Mouse (Mus musculus) midbrain, embryonic 11.5 days (tissue): ENCODE measurements at regions not wholly inside any gene's neighbourhood (a gene's known extent, or its start where the extent isn't known, plus 50 kb on each side); places are given as distances from the start of the nearest gene placed in this dataset.

Source experiments
- ATAC-seq: fragments of 200-750 bp; cut with Nextera tagmentation; 2 replicates; pipeline ENCODE4 v1.8.0; 2017; ENCODE audit warnings: moderate TSS enrichment, moderate library complexity; ENCODE audit not compliant: low FRiP score
- DNase-seq: peaks from one replicate; pipeline ENCODE4 v3.0.0; 2015; ENCODE audit warnings: low spot score; ENCODE audit errors: missing footprints
- H3K27ac ChIP-seq: fragments of 300-500 bp; sonication (generic); 2 replicates; pipeline ENCODE4 v1.5.1; 2014; ENCODE audit warnings: low read depth, low read length
- H3K27me3 ChIP-seq: fragments of 300-500 bp; sonication (generic); 2 replicates; pipeline ENCODE4 v1.6.1; 2014; ENCODE audit warnings: mild to moderate bottlenecking, low read length, moderate library complexity, mixed read lengths; ENCODE audit not compliant: control insufficient read depth, insufficient read depth
- H3K36me3 ChIP-seq: fragments of 300-500 bp; sonication (generic); 2 replicates; pipeline ENCODE4 v1.6.1; 2014; ENCODE audit warnings: mild to moderate bottlenecking, low read length, moderate library complexity, mixed read lengths; ENCODE audit not compliant: control insufficient read depth, insufficient read depth
- H3K4me1 ChIP-seq: fragments of 300-500 bp; sonication (generic); 2 replicates; pipeline ENCODE4 v1.6.1; 2014; ENCODE audit warnings: low read length; ENCODE audit not compliant: control insufficient read depth, insufficient read depth
- H3K4me2 ChIP-seq: fragments of 300-500 bp; sonication (generic); 2 replicates; pipeline ENCODE4 v1.6.1; 2014; ENCODE audit warnings: mild to moderate bottlenecking, moderate library complexity
- H3K4me3 ChIP-seq: fragments of 300-500 bp; sonication (generic); 2 replicates; pipeline ENCODE4 v1.5.1; 2014; ENCODE audit warnings: low read depth, low read length
- H3K9ac ChIP-seq: fragments of 300-500 bp; sonication (generic); 2 replicates; pipeline ENCODE4 v1.6.1; 2014; ENCODE audit warnings: low read length
- H3K9me3 ChIP-seq: fragments of 300-500 bp; sonication (generic); 2 replicates; pipeline ENCODE4 v1.6.1; 2016; ENCODE audit warnings: low read length; ENCODE audit not compliant: control insufficient read depth
- WGBS: fragments of 180-500 bp; shearing (Covaris S2); extraction: QIAGEN DNeasy Blood & Tissue Kit; methylation state at CpG from one replicate; pipeline ENCODE4 v1.1.7; 2014; 5-methylcytosine and 5-hydroxymethylcytosine counted together

GRCm38 (mm10) chr6:14298167-14298566 is 426.8 kb upstream of the 2610001J05Rik start:
- H3K4me2 ChIP-seq = no peak overlapping the region

DNA sequence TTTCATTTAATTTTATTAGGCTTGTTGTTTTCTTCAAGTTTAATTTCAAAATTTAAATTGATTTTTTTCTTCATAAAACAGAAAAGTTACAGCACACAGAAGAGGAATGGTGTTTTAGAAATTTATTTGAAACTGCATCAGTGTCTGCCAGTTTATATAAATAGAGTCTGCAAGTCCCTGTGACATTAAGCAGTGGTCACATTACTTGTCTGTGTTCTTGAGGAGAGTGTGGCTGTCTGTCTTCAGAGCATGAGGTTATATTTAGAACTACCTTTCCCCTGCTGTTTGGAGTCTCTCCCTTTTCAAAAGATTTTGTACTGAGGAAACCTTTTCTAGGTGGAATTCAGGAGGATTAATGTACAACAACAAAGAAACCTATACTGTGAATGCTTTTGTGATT is 426.1 kb upstream of the 2610001J05Rik start:
- Histone ChIP-seq H3K9me3 (no peaks in the 10 kb centered on the region), H3K27ac (no peak overlapping the region), H3K4me2 (no peak overlapping the region), H3K9ac (no peak overlapping the region), H3K27me3 (no peaks in the 10 kb centered on the region), H3K36me3 (no peaks in the 10 kb centered on the region), H3K4me1 (no peaks in the 10 kb centered on the region), H3K4me3 (no peak overlapping the region)
- DNase-seq = no peak
- no peak for ATAC-seq

More at GRCm38 (mm10) chr6:14298167-14298566, 426.8 kb upstream of the 2610001J05Rik start:
- Histone ChIP-seq H3K9me3 (no peaks in the 10 kb centered on the region), H3K4me3 (no peak overlapping the region), H3K36me3 (no peaks in the 10 kb centered on the region), H3K4me1 (no peaks in the 10 kb centered on the region), H3K27me3 (no peaks in the 10 kb centered on the region), H3K27ac (no peak overlapping the region), H3K9ac (no peak overlapping the region)
- DNase-seq (no peak), ATAC-seq (peak; percentile 66; the same call in 1 of the 2 replicates)

- ATAC-seq = peak; percentile 70; the same call in 1 of the 2 replicates
- Histone ChIP-seq H3K9ac (no peak overlapping the region), H3K4me1 (no peaks in the 10 kb centered on the region), H3K27me3 (no peaks in the 10 kb centered on the region), H3K4me2 (no peak overlapping the region), H3K9me3 (no peaks in the 10 kb centered on the region), H3K27ac (no peak overlapping the region), H3K4me3 (no peak overlapping the region), H3K36me3 (no peaks in the 10 kb centered on the region)
- DNase-seq = no peak
- 68% methylated on average over 1 of the region's 1 CpGs for WGBS
Observed at GRCm38 (mm10) chr6:14290843-14291242, 419.5 kb upstream of the 2610001J05Rik start.

DNA sequence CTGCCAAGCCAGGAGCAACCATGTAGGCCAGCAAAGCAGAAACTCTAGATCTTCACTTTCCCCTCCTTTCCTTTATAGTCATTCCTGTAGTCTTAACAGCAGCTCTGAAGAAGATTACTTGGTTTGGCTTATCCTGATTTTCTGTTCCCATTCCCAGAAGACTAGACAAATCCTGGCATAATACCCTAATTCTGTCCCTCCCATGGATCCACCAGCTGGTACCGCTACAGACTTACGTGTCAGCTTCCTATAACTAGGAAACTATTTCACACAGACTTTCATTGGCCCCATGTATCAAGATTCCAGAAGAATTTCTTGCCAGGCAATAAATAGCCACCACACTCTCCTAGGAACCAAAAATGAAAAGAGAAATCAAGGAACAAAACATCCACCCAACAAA is 410.2 kb upstream of the 2610001J05Rik start:
- Histone ChIP-seq H3K4me3 (no peak overlapping the region), H3K4me2 (no peak overlapping the region), H3K9me3 (no peaks in the 10 kb centered on the region), H3K27ac (no peak overlapping the region), H3K27me3 (no peaks in the 10 kb centered on the region), H3K36me3 (no peaks in the 10 kb centered on the region), H3K4me1 (no peaks in the 10 kb centered on the region), H3K9ac (no peak overlapping the region)
- no peak for DNase-seq
- ATAC-seq = no peak
- WGBS = 88% methylated on average over 2 of the region's 2 CpGs

DNA sequence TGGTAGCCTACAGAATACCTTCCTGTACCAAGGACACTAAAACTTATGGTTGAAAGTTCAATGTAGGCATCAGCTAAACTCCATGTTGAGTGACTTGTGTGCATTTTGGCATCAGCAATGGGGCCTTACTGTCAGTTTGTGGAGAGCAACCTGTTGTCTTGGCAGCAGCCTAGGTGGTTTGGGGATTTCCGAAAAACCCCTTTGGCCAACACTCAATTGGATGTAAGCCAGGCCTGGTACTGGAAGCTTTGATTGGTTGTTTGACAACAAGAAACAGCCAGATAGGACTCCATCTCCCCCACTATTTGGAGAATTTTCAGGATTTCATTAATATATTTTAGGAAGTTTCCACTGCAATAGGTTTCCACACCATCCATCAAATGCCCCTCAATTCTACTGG is 390.6 kb upstream of the 2610001J05Rik start:
- H3K36me3 ChIP-seq = no peaks in the 10 kb centered on the region
- DNase-seq (no peak), ATAC-seq (no peak)
- no peaks in the 10 kb centered on the region for H3K27me3 ChIP-seq
- no peaks in the 10 kb centered on the region for H3K9me3 ChIP-seq
- H3K4me1 ChIP-seq = no peaks in the 10 kb centered on the region
- no peak overlapping the region for H3K4me2 ChIP-seq
- 97% methylated on average over 1 of the region's 1 CpGs for WGBS
- H3K27ac ChIP-seq = no peak overlapping the region
- H3K4me3 ChIP-seq = no peak overlapping the region
- H3K9ac ChIP-seq = no peak overlapping the region

DNA sequence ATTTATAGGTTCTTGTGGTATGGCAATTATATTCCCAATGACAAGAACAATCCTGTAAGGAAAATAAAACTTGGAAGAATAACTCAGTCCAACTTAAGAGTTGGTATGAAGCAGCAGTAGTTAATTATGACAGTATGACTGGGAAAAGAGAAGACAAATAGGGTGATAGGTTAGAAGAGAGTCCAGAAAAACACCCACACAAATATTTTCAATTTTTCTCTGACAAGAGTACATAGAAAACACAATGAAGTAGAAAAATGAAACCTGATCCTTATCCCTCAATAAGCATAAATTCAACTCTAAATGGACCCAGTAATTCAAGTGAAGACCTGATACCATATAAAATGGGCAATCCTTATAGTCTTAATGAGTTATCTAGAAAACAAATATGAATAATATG is 369.0 kb upstream of the 2610001J05Rik start:
- H3K4me2 ChIP-seq = no peak overlapping the region
- DNase-seq = no peak
- H3K9me3 ChIP-seq = no peaks in the 10 kb centered on the region
- H3K4me3 ChIP-seq = no peak overlapping the region
- no peaks in the 10 kb centered on the region for H3K4me1 ChIP-seq
- ATAC-seq = no peak
- no peaks in the 10 kb centered on the region for H3K27me3 ChIP-seq
- H3K27ac ChIP-seq = no peak overlapping the region
- no peaks in the 10 kb centered on the region for H3K36me3 ChIP-seq
- no peak overlapping the region for H3K9ac ChIP-seq

DNA sequence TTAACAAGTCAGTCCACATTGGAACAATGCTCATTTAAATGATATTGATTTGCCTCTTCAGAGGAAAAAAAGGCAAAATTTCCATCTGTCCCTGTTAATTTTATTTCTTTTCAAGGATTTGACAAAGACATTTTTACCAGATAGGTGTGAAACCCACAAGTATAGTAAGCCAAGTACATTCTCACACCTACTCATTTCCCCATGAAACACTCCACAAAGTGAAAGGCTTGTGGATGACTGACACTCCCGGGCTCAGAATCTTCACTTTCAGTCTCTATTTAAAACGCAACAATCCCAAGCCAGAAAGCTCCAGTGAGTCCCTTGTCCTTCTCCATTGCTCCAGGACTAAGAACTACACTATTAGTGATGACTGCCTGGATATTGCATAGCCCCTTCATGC is 367.8 kb upstream of the 2610001J05Rik start:
- no peaks in the 10 kb centered on the region for H3K36me3 ChIP-seq
- 67% methylated on average over 2 of the region's 2 CpGs for WGBS
- no peak overlapping the region for H3K4me3 ChIP-seq
- no peaks in the 10 kb centered on the region for H3K9me3 ChIP-seq
- H3K27ac ChIP-seq = no peak overlapping the region
- DNase-seq (no peak), ATAC-seq (no peak)
- H3K4me2 ChIP-seq = no peak overlapping the region
- H3K9ac ChIP-seq = no peak overlapping the region
- no peaks in the 10 kb centered on the region for H3K4me1 ChIP-seq
- no peaks in the 10 kb centered on the region for H3K27me3 ChIP-seq

- Histone ChIP-seq H3K4me3 (no peak overlapping the region), H3K36me3 (no peaks in the 10 kb centered on the region), H3K4me1 (no peaks in the 10 kb centered on the region), H3K9me3 (no peaks in the 10 kb centered on the region), H3K9ac (no peak overlapping the region), H3K27ac (no peak overlapping the region), H3K27me3 (no peaks in the 10 kb centered on the region), H3K4me2 (no peak overlapping the region)
- ATAC-seq (no peak), DNase-seq (no peak)
- WGBS = 85% methylated on average over 2 of the region's 2 CpGs
Observed at GRCm38 (mm10) chr6:14230823-14231222, 359.5 kb upstream of the 2610001J05Rik start.

DNA sequence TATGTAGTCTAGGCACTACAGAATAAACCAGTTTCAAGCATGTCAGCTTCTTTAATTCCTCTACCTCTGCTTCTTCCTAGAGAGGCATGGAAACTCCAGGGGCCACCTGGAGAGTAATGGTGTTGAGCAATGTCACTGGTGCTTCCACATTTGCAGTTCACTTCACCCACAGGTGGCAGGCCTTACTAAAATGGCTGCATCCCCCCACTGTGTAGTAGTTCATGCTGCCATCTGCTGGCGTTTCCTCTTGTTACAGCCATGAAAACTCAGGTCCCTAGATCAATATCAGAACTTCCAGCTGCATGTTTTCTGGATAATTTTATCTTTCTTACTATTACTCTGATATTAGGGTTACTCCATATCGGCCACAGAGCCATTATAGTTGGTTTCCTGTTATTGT is 336.2 kb upstream of the 2610001J05Rik start:
- ATAC-seq (peak; percentile 85), DNase-seq (peak; percentile 93)
- Histone ChIP-seq H3K27me3 (no peaks in the 10 kb centered on the region), H3K4me1 (no peaks in the 10 kb centered on the region), H3K9ac (no peak overlapping the region), H3K36me3 (no peaks in the 10 kb centered on the region), H3K27ac (no peak overlapping the region), H3K9me3 (no peaks in the 10 kb centered on the region), H3K4me3 (no peak overlapping the region), H3K4me2 (no peak overlapping the region)
- WGBS = 15% methylated on average over 2 of the region's 2 CpGs

- no peaks in the 10 kb centered on the region for H3K36me3 ChIP-seq
- H3K4me2 ChIP-seq = no peak overlapping the region
- H3K27ac ChIP-seq = no peak overlapping the region
- H3K27me3 ChIP-seq = no peaks in the 10 kb centered on the region
- no peaks in the 10 kb centered on the region for H3K9me3 ChIP-seq
- no peaks in the 10 kb centered on the region for H3K4me1 ChIP-seq
- DNase-seq (no peak), ATAC-seq (no peak)
- H3K9ac ChIP-seq = no peak overlapping the region
- H3K4me3 ChIP-seq = no peak overlapping the region
- 53% methylated on average over 3 of the region's 3 CpGs for WGBS
Observed at GRCm38 (mm10) chr6:14197107-14197506, 325.8 kb upstream of the 2610001J05Rik start.
